Mouse (Mus musculus) adipocyte (in vitro differentiated cells): ENCODE measurements around the gene Ppp2r5a.

ENCODE experiments used
- DNase-seq: peaks from one replicate; pipeline ENCODE4 v3.0.0-alpha.2; 2016; ENCODE audit warnings: low spot score

The Ppp2r5a gene

DNA sequence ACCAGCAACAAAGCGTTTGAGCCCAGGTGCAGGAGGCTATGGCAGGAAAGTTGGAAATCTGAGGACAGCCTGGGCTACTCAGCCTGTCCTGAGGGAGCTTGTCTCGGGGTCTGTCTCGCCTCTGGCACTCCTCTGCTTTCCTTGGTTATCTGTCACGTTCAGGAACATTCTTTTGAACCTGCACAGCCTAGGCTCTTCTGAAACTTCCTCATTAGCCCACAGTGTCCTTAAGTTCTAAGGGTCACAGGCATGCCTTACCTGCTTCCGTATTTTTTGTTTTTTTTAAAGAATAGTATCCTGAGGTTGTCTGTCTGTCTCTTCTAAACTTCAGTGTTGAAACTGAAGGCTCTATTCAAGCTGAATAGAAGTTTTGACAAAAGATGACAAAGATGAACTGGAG is at the start of gene Ppp2r5a:
TSS of gene Ppp2r5a (minus strand) at position 199 of the 400 bp plus-strand sequence.
- DNase-seq, result no peak

- DNase-seq, result no peak
These were observed 47.5 kb upstream of the Ppp2r5a start for GRCm38 (mm10) chr1:191450614-191451013.

DNA sequence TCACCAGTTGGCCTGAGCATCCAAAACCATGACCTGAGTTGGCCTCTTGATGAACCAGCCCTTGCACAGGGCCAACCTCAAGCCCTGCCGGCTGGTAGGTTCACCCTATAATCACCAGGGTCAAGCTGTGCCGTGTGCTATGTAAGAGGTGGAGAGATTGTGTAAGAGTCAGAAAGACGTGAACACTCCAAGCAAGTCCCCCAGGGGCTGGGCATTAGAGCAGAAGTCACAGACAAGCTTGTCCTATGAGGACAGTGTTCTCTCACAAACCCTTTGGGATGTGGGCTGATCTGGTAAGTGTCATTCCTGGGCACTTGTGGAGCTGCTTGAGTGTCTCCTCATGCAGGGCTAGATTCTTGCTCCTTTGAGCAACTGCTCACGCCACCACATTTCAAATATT is 46.5 kb upstream of the Ppp2r5a start:
- DNase-seq, result peak; percentile 92

DNA sequence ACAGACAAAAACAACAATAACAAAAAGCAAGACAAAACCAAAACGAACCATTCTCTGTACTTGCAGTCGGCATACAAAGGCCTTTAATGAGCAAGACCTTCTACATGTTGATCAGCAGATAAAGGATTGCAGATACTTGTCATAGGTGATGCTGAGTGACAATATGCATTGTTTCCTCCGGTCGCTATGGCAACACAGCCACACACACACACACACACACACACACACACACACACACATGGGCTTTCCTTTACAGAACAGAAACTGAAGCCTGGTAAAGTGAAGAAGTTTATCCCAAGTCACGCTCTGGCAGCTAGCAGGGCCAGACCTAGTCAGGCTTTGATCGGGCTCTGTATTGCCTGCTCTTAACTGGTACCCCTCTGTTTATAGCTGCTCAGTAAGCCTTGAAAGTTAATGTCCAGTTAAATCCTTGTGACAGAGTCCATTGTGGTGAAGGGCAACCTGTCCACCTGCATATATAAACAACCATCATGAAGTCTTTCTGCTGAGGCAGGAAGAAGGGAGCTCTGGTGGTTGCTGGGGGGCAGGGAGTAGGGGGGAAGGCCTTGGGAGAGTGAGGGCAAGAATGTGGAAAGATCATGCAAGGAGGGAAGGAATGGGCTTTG is 44.4 kb upstream of the Ppp2r5a start:
- DNase-seq, result no peak

- no peak for DNase-seq
These were observed 43.2 kb upstream of the Ppp2r5a start for GRCm38 (mm10) chr1:191446307-191446706.

- DNase-seq, result no peak
These were observed 42.8 kb upstream of the Ppp2r5a start for GRCm38 (mm10) chr1:191445831-191446258.

DNA sequence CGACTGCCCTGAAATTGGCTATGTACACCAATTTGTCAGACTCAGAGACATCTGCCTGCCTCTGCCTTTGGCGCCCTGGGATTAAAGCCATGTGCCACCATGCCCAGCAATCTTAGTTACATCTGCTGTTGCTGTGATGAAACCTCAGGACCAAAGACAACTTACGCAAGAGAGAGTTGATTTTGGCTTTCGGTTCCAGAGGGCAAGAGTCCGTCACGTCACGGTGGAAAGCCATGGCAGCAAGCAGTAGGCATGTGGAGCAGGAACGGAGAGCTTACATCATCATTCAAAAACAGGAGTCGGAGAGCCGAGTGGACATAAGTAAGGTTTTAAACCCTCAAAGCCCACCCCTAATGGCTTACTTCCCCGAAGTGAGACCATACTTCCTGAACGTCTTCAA is 42.3 kb upstream of the Ppp2r5a start:
- DNase-seq, result peak; percentile 56

GRCm38 (mm10) chr1:191444467-191444866 is 41.4 kb upstream of the Ppp2r5a start:
- DNase-seq, result no peak

GRCm38 (mm10) chr1:191439011-191439410 is 35.9 kb upstream of the Ppp2r5a start:
- no peak for DNase-seq

DNA sequence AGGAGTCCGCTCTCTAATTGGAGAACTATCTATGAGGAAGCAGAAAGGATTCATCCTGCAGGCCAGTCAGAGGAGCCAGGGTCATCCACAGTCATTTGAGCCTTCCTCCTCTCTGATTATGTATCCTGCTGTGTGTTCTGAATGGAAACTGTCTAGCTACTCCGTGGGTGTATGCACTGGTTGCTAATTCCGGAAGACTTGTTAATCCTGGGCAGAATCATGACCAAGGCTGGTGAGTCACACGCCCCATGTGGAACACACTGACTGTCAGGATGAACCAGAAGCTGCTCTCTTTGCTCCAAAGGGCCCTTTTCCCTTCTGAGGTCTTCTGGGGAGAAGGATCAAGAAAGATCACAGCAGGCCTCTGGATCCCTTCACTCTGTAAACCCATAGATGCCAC is 35.5 kb upstream of the Ppp2r5a start:
- no peak for DNase-seq

- no peak for DNase-seq
These were observed 33.6 kb upstream of the Ppp2r5a start for GRCm38 (mm10) chr1:191436647-191437046.

GRCm38 (mm10) chr1:191435359-191435758 is 32.3 kb upstream of the Ppp2r5a start:
- peak; percentile 85 for DNase-seq

DNA sequence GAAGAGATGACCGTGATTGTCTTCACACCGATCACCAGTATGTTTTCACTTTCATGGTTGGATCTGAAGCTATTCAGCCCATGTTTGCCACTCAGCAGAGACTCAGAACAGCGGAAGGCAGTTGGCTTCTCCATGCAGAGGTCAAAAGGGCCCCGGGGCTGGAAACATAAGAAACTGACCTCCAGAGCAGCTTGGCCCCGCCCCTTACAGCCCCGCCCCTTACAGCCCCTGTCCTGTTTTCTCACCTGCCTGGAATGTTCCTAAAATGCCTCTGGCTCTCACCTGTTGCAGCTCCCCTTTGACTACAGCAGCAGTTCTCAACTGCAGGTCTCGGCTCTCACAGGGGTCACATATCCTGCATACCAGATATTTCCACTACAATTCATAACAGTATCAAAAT is 29.5 kb upstream of the Ppp2r5a start:
- no peak for DNase-seq

DNA sequence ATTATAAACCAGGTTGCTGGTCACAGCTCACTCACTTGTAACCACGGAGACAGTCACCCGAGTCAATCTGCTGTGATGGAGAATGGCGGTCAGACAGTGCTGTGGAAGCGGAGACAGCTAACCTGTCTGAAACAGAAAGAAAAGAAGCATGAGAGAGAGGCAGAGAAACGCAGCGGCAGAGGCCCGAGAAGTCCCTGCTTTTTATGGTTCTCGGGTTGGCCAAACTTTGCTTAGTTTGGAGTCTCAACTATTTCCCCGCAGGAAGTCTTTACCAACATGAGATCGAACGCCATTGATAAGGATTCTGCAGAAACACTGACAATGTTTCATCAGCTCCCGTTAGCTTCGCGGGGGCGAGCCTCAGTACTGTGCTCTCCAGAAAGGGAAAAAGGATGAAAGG is 29.0 kb upstream of the Ppp2r5a start:
- DNase-seq, result no peak

- DNase-seq, result no peak
These were observed 27.0 kb upstream of the Ppp2r5a start for GRCm38 (mm10) chr1:191430121-191430520.

DNA sequence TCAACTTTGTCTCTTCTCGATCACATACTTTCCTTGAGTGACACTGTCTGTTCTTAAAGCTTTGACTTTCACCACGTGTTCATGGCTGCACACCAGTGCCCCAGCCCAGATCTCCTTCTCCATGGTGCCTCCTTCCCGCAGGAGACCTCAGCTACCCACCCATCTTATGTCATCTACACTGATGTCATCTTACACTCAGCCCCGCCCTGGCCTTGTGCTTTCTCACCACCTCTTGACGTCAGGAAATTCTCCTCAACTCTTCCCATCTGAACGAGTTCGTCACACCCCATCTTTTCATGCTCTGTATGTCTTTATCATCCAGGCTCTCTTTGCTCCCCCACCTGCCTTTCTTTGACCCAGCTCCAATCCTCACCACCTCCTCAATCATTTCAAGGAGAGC is 22.8 kb upstream of the Ppp2r5a start:
- no peak for DNase-seq

DNA sequence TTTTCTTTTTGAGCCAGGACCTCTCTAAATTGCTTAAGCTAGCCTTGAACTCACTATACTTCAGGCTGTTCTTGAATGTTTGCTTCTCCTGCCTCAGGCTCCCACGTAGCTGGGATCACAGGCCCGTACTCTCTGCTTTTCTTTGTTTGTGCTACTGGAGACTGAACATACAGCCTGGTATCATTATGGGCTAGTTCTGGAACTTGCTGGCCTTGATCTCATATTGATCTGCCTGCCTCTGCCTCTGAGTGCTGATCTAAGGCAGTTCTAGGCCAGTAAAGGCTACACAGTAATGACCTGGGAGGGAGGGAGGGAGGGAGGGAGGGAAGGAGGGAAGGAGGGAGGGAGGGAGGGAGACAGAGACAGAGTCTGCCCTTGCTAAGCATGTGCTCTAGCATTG is 20.1 kb upstream of the Ppp2r5a start:
- DNase-seq, result no peak

DNA sequence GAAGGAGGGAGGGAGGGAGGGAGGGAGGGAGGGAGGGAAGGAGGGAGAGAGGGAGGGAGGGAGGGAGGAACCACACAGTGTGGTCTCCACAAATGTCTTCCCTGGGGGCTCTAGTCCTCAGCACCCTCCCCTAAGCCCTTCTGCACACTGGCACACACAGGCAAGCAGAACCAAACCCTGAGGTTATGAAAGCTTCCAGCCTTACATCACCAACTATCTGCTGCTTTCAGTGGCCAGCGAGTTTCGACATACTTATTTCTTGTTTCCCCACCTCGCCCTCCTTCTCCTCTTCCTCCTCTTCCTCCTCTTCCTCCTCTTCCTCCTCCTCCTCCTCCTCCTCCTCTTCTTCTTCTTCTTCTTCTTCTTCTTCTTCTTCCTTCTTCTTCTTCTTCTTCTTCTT is 19.6 kb upstream of the Ppp2r5a start:
- peak; percentile 48 for DNase-seq

DNA sequence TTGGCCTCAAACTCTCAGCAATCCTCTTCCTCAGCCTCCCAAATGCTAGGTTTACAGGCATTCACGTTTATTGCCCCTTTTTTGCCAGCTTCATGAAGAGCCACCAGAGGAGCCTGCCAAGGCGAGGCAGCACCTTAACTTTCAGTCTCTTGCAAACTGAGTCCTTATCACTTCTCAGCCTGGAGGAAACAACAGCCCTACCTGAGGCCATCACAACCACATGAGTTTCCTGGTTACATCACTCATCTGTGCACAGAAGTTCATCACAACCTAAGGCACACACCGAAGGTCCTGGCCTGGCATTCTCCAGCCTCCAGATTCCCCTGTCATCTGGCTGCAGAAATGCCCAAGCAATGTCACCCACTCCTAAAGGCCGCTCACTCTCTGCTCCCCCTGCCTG is 19.1 kb upstream of the Ppp2r5a start:
- DNase-seq, result no peak

DNA sequence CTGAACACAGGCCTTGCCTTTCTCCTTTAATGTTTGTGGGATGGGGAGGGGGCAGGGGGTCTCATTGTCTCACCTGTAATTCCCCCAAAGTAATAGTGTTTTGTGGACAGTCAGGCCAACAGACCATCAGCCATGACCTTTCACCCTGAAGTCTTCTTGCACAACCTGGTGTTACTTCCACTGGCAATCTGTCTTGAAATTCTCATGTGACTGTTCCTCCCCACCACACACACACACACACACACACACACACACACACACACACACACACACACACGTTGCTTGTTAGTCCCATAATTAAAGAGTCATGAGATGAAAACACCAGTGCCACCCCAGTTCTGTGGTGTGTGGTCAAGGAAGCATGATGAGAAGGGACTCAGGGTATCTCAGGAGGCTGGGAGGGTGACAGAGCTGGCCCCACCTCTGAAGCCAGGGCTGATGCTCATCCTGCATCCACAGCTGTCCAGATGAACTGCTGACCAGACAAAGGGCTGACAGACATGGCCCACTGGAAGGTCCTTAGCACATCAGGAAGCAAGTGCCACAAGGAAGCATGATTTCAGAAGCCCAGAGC is 18.4 kb upstream of the Ppp2r5a start:
- DNase-seq, result peak; percentile 63

DNA sequence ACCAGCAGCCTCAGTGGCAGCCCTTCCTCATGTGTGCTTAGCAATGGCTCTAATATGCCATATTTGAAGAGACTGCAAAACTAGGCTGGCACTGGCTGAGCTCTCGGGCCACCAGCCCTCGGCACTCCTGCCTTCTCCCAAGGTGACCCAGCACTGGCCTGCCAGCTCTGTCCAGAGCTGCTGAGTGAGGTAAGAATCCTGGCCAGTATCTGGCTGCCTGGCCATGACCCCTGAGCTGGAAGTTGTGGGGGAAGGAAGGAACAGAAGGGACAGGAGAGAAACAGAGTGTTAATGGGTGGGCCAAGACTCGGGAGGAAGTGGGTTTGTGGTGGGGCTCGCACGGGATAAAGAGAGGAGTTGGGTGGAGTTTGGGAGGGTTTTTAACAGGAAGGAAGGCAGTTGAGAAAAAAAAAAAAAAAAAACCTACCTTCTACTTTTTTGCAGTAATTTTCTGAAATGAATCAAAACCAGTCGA is 17.9 kb upstream of the Ppp2r5a start:
- peak; percentile 70 for DNase-seq

DNA sequence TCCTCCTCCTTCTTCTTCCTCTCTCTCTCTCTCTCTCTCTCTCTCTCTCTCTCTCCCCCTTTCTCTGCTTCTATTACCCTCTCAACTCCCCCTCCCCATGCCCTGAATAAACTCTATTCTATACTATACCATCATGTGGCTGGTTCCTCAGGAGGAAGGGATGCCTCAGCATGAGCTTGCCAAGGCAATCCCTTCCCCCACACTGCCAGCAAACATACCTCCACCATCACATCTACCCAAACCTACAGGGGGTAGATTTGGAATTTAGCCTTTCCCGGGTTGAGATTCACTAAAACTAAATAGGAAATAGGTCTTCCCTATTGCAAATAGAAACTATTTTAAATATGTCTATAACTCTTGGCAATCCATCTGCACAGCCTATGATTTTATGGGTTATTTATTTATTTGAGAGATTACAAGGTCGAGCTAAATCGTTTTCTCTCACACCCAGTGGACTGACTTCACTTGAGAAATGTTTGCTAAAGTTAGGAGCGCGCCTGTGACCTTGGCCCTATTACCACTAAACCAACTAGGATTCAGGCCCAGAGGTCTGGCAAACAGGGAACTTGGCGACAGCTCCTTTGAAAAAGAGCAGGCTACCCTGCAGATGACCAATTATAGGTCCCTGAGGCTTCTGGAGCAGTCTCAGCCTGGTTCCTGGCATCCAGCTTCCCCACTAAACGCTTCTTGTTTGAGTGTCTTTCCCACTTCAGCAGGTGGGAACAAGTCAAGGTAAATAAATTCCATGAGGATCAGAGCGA is 17.1 kb upstream of the Ppp2r5a start:
- peak; percentile 95 for DNase-seq

DNA sequence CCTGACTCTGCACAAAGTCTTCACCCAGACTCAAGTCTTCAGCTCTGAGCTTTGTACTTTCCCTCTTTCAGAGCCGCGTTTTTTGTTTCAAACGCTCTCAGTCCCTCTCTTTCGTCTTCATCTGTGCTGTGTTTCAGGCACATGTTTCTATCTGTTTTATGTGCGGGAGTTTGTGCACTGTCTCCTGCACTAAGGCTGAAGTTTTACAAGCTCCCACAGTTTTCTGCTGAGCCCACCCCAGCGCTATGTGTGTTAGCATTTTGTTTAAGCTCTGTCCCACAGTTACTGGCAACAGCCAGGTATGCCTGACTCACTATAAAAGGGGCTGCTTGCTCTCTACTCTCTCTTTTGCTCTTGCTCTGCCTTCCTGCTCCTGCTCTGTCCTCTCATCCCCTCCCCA is 16.3 kb upstream of the Ppp2r5a start:
- no peak for DNase-seq
